Mouse (Mus musculus): ENCODE results near the gene Tbc1d8.

- TF ChIP-seq CTCF (IDR thresholded peaks at IDR 0.05; ENCODE audit: low read depth, low read length) = no peak
- no peak for TF ChIP-seq POLR2A (IDR thresholded peaks at IDR 0.05; ENCODE audit: extremely low read depth, insufficient read depth, low read length)
Measured at GRCm38 (mm10) chr1:39482115-39482815, 3.7 kb upstream of the Tbc1d8 start.

Measured in liver, adult 2 months (tissue).